Mouse (Mus musculus) Muller cell, postnatal 12 days (primary cell): ENCODE results near the gene Trpc2.

Experiments used
- DNase-seq: peaks from one replicate; pipeline ENCODE4 v3.0.0-alpha.2; 2015; ENCODE audit errors: inconsistent ontology term

The Trpc2 gene

DNA sequence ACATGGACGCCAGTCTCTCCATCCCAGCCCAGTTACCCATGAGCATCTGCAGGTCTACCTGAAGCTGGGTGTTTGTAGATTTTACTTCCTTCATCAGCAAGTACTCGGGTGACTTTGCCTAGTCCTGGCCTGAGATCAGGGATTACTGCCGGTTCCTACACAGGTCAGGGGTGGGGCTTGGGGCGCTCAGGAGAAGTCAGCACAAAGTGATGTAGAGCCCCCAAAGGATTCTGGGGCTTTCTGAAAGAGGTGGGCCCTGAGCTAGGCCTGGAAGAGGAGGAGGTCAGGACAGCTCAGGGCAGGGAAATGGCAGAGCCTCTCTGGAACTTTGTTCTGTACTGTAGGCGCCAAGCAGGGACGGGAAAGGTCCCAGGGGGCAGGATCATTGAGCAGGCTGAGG, 19.8 kb downstream of the Trpc2 start:
- no peak for DNase-seq

DNA sequence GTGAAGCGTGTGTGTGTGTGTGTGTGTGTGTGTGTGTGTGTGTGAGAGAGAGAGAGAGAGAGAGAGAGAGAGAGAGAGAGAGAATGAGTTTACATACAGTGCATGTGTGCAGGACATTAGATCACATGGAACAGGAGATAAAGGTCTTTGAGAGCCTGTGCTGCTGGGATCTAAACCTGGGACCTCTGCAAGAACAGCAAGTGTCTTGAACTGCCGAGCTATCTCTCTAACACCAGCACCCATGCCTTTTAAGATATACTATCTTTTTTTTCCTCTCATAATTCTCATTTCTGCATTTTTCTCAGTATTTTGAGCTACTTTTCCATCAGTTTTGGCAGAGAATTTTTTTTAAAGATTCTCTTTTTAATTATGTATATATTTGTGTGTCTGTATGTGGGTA, 20.6 kb downstream of the Trpc2 start:
- DNase-seq = no peak

DNA sequence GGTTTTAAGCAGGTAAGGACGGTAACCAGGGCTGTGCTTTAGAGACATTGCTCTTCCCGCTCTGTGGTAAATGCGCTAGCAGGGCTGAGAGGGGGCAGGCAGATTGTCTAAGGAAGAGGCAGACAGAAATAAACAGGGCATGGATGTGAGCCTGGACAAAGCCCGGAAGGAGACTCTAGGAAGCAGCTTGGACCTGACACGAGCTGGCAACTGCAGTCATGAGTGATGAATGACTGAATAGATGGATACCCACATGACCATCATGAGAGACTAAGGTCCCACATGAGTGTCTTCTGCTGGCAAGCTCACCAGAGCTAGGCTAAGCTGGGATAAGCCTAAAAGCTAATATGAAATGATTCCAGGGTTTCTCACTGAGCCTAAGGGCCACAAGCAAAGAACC, 21.2 kb downstream of the Trpc2 start:
- DNase-seq = no peak

DNA sequence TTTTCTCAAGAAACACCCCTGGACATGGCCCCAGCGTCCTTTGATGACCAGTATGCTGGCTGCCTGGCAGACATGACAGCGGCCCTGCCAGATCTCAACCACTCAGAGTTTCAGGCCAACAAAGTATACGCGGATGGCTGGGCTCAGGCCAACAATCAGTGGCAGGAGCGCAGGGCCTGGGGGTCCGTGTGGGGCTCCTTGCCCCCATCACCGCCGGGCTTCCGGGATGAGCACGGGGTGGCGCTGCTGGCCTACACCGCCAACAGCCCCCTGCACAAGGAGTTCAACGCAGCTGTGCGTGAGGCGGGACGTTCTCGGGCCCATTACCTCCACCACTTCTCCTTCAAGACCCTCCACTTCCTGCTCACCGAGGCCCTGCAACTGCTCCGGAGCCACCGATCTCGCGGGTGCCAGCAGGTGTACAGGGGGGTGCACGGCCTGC, 23.8 kb downstream of the Trpc2 start:
- DNase-seq = no peak

DNA sequence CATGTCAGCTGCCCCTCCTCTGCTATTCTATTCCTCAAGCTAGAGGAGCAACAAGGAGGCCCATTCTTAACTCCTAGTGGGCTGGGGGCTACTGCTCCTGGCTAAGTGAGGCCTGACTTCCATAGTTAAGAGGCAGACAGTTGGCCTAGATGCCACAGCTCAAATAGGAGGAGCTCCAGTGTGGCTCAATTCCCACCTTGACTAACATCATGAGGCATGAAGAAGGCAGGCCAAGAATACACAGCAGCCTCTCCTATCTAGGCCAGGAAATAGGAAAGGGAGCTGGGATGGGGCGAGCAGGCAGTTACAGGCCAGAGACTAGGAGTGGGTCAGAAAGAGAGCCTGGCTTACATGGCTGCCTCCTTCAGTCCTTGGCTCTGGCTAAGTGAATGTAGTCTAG, 25.3 kb downstream of the Trpc2 start:
- DNase-seq = no peak

DNA sequence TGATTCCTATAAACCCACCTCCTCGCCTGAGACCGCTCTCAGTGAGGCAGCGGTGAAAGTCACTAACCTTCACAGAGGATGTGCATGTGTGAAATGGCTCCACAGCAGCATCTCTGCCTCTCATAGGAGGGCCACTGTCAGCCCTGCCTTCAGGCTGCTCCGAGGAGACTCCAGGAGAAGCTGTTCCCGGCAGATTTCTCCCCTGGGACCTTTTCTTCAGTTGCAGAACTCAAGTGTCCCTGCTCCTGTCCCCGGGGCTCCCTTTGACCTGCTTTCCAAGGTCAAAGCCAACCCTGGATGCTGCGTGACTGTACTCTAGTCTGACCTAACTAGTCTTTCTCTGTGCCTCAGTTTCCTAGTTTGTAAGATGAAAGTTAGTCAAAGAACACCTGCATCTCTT, 26.3 kb downstream of the Trpc2 start, which contains the start of gene Art5:
TSS of gene Art5 (minus strand) at position 319 of the 400 bp plus-strand sequence.
- no peak for DNase-seq

DNA sequence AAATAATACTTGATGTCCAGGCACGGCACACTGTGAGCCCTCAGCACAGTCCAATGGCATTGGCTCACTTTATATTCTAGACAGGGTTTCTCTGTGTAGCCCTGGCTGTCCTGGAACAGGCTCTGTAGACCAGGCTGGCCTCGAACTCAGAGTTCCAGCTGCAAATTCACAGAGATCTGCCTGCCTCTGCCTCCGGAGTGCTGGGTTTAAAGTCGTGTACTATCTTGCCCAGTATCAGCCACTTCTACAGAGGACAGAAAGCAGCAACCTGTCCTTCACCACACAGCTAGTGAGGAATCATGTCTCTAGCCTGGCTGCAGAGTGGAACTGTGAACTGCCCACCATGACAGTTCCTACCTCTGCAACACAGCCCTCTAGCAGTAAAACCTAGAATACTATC, 26.8 kb downstream of the Trpc2 start:
- no peak for DNase-seq

DNA sequence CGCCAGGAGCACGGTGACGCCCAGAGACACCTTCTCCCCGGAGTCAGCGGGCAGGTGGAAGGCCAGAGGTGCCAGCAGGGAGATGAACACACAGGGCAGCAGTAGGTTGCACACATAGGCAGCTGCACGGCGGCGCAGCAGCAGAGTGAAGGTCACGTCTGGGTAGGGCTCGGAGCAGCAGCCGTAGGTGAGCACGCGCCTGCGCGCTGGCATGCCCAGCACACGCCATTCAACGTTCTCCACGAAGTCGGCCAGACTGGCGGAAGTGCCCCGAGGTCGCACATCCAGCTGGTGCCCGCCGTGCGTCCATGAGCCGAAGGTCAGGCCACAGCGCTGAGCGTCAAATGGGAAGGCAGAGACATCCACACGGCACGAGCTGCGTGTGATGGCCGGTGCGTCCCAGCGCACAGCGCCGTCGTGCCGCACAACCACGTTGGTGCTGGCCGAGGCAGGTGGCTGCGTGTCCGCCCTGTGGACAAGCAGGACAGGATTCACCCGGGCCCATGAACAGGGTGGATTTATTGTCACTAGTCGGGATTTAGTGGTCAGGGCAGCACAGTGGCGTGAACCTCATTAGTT, 30.3 kb downstream of the Trpc2 start:
- no peak for DNase-seq

DNA sequence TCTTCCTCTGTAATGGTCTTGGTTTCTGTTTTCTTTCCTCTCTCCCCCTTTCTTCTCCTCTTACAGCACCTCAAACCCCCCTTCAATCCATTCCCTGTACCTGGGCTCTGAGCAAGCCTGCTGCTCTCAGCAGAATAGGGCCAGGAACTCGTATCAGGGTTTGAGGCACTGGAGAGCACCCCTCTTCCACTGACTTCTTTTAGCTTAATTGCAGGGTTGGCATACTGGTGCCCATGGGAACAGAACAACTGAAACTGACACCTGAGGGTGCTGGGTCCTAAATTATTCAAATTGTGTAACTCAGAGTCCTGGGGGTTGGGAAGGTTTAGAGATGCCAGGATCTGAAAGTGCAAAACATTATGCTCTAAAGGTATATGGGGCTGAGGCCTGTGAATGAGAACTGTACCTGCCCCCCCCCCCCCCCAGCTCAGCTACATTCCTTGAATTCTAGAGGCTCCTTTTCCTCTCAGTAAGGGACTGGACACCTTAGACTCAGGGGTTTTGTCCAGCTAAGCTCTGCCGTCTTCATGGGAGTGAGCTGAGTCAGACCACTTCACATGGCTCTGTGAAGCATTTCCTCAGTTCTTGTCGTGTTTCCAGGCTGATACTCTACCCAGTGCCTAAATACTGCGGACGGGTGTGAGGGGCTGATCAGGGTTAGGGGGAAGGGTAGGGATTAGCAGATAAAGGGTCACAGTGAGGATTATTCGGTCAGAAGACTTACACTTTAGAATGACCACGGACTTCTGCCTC, 33.8 kb downstream of the Trpc2 start, which contains the start of gene Chrna10:
TSS of gene Chrna10 (minus strand) at position 250 of the 753 bp plus-strand sequence.
- no peak for DNase-seq

DNA sequence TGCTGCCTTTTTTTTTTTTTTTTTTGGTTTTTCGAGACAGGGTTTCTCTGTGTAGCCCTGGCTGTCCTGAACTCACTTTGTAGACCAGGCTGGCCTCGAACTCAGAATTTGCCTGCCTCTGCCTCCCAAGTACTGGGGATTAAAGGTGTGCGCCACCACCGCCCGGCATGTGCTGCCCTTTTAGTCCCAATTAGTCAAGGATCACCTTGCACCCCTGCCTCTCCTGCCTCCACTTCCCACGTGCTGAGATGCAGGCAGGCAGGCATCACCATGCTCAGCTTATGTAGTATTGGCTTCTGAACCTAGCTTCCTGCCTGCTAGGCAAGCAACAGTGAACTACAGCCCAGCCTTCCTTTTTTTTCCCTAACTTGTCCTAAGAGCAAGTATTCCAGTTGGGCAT, 34.5 kb downstream of the Trpc2 start:
- no peak for DNase-seq

DNA sequence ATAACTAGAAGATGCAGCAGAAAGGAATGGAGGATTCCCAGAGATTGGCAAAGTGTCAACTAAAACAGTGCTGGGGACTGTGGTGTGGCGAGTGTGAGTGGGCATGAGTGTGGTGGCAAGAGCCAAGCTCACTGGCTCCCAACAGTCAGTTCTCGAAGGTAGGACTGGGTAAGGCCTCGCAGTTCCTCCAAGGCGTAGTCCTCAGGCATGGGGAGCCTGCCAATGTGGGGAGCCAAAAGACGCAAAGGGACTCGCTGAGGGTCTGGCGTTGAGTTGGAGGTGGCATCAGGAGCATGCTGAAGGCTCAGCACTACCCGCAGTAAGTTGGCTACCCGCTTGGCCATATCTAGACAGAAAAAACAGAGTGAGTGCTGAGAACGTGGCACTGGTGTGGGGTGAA, 37.4 kb downstream of the Trpc2 start:
- DNase-seq = no peak

DNA sequence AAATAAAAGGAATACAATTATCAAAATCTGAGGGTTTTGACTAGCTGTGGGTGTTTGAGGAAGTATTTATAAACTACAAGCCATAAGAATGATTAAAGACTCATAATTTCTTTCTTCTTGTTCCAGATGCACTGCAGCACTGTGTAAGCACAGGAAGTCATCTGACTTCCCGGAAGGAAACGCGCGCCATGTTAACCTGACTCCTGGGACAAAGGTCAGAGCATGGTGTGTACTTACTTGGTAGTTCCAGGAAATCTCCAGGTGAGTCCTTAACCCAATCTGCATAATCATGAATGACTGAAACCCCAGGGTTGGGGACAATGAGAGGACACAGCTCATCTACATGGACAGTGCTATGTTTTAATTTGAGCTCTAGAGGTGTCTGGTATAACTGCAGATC, 49.5 kb downstream of the Trpc2 start:
- no peak for DNase-seq

DNA sequence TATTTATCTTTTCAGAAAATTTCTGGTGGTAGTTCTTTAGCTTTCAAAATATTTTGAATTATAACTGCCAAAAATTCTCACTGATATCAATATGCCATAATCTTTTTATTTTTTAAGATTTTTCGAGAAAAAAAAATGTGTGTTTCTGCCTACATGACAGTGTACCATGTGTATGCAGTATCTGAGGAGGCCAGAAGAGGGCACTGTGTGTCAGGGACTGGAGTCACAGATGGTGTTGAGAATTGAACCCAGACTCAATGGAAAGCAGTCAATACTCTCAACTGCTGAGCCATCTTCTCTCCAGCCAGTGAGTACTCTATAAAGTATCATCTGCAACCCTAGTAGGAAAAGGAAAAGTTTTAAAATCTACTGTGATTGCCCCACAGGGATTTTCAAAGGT, 54.5 kb downstream of the Trpc2 start:
- no peak for DNase-seq

DNA sequence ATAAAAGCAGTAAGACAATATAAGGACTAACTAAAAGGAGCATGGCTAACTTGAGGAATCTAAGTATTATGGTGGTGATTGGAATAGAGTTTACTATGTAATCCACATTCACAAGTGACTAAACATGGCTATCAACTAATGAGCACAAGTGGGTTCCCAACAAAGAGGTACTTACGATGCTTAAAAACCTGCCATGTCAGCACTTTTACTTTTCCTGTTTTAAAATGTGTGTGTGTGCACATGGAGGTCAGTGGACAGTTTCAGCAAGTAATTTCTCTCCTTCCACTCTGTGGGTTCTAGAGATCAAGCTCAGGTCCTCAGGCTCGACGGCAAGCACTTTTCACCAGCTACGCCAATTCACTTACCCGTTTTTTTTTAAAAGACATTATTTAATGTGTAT, 55.0 kb downstream of the Trpc2 start:
- no peak for DNase-seq
